Mouse (Mus musculus): ENCODE data around the gene Syne2. TPM values are rescaled to one million over a fixed set of nuclear protein-coding genes. Genes with fewer than 3 reads are reported as not detected.
A peak's percentile ranks its signal among the peaks of the same experiment; 100 is the strongest.
"Not testable (repeated sequence)": the region's sequence is repeated elsewhere in the genome, so short reads cannot be mapped to it uniquely, and the experiment has no call there.

Gene Syne2
- polyA plus RNA-seq, 1 experiment, result 28.0 TPM

GRCm38 (mm10) chr12:76092789-76093466 lies 275.0 kb downstream of the Syne2 start:
- DNase-seq (ENCODE audit: extremely low spot score in 1 of 2, low spot score in 1 of 2), result no peak

DNA sequence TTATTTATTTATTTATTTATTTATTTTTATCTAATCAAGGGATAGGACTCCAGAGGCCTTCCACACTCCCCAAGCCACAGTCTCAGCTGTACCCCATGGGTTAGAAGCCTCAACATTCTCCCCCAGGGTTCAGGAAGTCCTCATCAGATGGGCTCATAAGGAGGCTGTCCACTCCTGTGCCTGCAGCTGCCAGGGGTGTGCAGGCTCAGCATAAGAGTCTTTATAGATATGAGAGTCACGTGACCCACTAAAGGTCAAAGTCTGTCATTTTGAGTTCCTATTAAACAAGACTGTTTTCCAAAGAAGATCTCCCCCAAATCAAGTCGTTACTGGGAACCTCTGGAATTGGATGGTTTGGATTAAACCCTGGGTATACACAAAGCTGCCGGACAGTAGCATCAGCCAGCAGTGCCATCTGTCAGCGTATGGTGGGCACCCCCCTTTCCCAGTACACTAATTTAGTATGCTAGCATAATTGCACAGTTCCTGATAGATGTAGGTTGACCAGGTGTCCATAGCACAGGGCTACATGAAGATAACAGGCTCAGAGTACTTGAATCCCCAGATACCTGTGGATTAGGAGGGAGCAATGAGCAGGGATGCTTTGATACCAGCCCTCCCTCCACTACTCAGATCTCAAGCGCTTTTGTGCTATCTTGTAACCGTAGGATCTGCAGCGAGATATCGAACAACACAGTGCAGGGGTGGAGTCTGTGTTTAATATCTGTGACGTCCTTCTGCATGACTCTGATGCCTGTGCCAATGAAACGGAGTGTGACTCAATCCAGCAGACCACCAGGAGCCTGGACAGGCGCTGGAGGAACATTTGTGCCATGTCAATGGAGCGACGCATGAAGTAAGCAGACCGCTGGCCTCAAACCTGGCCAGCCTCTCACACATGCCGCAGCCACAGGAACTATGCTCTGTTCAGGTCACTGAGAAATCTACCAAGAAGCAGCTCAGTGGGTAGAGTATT lies 276.0 kb downstream of the Syne2 start:
- no peak for DNase-seq (ENCODE audit: extremely low spot score in 1 of 2, low spot score in 1 of 2)

- DNase-seq (ENCODE audit: extremely low spot score in 1 of 2, low spot score in 1 of 2), result no peak
Measured at GRCm38 (mm10) chr12:76095117-76096035, 277.4 kb downstream of the Syne2 start.

DNA sequence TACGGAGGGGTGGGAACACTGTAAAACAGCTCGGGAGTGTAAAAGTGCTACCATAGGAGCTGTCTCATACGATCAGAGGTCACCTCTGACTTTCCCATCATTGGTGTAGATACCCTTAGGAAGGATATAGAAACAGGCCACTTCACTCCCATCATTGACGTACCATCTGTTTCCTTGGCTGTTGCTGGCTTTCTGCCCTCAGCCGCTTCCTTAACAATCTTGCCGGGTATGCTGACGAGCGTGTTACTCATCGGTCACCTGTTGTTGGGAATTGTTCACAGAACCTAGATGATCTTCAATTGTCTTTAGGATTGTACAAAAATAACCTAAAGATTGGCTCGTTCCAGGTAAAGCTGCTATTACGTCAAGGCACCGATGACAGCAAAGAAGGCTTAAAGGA lies 284.7 kb downstream of the Syne2 start:
- peak in 1 of 2 experiments; percentile 56 for DNase-seq (ENCODE audit: extremely low spot score in 1 of 2, low spot score in 1 of 2)

DNA sequence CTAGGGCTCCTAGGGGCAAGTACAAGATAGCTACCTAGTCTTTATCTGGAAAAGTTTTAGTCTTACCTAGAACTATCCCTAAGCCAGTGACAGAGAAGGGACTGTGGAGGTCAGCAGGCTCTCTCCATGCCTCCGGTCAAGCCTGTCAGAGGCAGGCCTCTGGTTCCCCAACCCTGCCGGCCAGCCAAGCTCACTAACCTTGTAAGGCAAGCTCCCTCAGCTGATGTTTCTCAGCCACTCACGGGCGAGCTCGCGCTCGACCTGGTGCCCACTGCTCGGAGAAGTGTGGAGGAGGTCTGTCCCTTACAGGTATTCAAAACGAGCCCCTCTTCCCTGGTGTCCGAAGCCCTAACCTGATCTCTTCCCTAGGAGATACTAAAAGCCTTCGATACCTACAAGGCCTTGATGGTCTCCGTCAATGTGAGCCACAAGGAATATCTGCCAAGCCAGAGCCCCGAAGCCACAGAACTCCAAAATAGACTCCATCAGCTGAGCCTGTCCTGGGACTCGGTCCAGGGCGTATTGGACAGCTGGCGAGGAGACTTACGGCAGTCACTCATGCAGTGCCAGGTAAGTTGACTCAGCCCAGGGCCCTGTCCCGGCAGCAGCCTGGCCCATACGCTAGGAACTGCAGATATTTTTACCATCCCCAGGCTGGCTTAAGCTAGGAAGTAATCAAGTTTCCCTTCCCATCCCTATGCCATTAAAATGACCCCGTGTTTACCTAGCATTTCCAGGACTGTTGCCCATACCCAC lies 286.8 kb downstream of the Syne2 start:
- DNase-seq (ENCODE audit: extremely low spot score in 1 of 2, low spot score in 1 of 2), result no peak

GRCm38 (mm10) chr12:76109646-76110405 lies 291.9 kb downstream of the Syne2 start:
- no peak for DNase-seq (ENCODE audit: extremely low spot score in 1 of 2, low spot score in 1 of 2)

GRCm38 (mm10) chr12:76111046-76111445 lies 293.1 kb downstream of the Syne2 start:
- no peak for DNase-seq (ENCODE audit: extremely low spot score in 1 of 2, low spot score in 1 of 2)

GRCm38 (mm10) chr12:76116577-76116976 lies 298.6 kb downstream of the Syne2 start:
- DNase-seq (ENCODE audit: extremely low spot score in 1 of 2, low spot score in 1 of 2), result no peak

DNA sequence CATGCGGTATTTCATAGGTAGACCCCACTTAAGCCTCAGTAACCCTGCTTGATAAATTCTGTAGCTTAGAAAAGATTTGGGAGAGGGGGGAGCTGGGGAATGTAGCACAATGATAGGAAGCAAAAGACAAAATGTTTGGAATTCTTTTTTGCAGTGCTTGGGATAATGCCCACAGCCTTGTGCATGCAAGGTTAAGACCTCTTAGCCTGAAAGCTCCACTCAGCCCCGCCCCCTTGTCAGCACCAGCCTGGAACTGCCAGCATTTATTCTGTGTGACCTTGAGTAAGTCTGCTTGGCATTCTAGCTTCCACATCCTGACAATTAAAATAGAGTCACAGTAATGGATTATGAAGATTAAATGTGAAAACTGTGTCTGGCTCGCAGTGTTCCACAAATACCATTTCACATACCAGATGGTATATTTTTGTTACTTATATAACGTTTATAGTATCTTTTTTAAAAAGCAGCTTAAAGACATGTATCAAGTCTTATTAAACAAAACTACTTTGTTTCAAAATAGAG lies 299.8 kb downstream of the Syne2 start:
- DNase-seq (ENCODE audit: extremely low spot score in 1 of 2, low spot score in 1 of 2), result peak in 1 of 2 experiments; percentile 30

- no peak for DNase-seq (ENCODE audit: extremely low spot score in 1 of 2, low spot score in 1 of 2)
Measured at GRCm38 (mm10) chr12:76123223-76123622, 305.3 kb downstream of the Syne2 start.

GRCm38 (mm10) chr12:76128306-76128705 lies 310.4 kb downstream of the Syne2 start:
- no peak for DNase-seq (ENCODE audit: extremely low spot score in 1 of 2, low spot score in 1 of 2)

DNA sequence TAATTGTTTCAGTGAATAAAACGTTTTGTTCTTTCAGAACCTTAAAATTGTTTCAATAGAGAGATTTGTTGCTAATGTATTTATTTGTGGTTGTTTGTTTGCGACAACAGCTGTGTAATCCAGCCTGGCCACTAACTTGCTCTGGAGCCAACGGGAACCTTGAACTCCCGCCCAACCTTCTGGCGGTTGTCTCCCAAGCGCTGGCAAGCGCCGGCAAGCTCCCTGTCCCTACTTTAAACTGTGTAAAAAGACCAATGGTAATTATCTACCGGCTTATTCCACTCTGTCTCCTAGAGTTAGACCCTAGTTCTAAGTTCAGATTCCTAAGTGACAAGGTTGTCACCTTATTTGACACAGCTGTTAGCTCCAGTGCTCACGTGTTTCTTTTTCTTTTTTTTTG lies 310.9 kb downstream of the Syne2 start:
- DNase-seq (ENCODE audit: extremely low spot score in 1 of 2, low spot score in 1 of 2), result no peak

DNA sequence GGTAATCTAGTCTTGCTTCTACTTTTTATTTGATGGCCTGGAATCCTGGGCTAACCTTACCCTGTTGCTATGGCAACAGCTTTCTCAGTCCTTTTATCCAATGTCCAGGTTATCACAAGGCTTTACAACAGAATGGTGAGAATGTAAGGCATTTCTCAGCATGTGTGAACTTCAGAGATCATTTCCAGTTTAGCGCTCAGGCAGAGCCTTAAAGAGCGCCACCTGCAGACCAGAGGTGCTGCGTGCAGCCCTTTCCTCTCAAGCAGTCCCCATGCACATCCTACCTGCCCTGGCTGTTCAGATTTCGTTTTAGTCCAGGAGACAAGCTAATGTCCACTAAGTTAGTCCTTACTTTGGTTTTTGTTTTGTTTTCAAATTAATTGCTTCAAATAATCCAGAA lies 312.3 kb downstream of the Syne2 start:
- DNase-seq (ENCODE audit: extremely low spot score in 1 of 2, low spot score in 1 of 2), result peak in 1 of 2 experiments; percentile 14

DNA sequence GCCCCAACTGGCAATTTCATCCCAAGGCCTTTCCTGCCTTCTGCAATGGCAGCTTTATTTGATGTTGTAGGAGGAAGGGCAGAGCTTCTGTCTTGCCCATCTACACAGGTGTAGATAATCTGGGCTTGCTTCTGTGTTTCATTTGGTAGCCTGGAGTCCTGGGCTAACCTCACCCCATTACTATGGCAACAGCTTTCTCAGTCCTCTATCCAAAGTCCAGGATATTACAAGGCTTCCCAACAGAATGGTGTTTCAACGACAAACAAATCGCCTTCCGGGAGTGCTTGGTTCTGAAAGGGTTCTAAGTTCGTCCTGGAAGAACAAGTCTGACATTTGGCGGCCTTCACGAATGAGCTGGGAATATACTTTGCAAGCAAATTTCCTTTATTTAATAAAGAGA lies 313.0 kb downstream of the Syne2 start:
- DNase-seq (ENCODE audit: extremely low spot score in 1 of 2, low spot score in 1 of 2), result no peak

DNA sequence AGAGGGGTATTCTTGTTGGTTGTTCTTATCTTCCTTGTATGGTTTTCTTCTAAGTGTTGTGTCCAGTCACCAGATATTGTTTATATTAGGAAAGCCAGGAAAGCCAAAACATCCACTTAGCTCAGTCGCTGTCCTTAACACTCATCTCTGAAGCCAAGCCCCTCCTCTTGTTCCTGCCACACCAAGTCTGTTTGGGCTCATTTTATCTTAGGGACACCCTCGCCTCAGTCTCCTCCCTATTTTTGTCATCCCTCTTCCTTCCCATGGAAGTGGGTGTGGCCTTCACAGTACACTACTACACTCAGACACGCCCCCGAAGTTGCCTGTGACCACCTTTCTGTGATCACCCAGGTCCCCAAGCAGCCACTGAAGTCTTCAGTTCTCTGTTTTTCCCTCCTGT lies 314.7 kb downstream of the Syne2 start:
- no peak for DNase-seq (ENCODE audit: extremely low spot score in 1 of 2, low spot score in 1 of 2)

DNA sequence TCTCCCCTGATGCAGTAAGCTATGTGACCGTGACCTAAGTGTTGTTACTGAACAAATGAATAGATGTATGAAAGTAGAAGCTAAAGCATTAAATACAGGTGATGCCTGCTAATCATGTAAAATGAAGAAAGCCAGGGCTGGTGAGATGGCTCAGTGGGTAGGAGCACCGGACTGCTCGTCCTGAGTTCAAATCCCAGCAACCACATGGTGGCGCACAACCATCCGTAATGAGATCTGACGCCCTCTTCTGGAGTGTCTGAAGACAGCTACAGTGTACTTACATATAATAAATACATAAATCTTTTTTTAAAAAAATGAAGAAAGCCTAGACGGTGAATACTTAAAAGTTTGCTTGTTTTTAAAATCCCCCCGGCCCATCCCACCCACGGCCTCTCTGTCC lies 315.1 kb downstream of the Syne2 start:
- not testable (repeated sequence) for DNase-seq (ENCODE audit: extremely low spot score in 1 of 2, low spot score in 1 of 2)

- no peak for DNase-seq (ENCODE audit: extremely low spot score in 1 of 2, low spot score in 1 of 2)
Measured at GRCm38 (mm10) chr12:76136701-76137100, 318.8 kb downstream of the Syne2 start.

DNA sequence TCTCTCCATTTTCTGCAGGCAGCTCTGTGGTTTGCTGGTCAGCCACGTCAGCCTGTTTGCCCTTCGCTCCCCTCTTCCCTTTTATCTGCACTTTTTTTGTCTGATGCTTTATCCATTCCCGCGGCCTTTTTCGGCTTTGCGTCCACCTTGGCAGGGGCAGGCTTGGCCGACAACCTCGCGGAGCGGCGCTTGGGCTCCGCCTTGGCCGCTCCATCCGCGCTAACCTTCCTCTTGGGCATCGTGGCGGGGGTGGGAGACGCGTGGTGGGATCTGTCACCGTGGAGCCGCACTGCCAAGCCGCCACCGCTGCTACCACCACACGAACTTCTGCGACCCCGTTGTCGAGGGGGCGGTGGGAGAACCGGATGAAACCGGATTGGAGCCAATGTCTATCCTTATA lies 334.5 kb downstream of the Syne2 start:
- DNase-seq (ENCODE audit: extremely low spot score in 1 of 2, low spot score in 1 of 2), result not testable (repeated sequence)
